Mouse (Mus musculus) E14TG2a.4 (cell line): ENCODE results near the gene Npb.
"Not testable (repeated sequence)": the region's sequence is repeated elsewhere in the genome, so short reads cannot be mapped to it uniquely, and the experiment has no call there.

ENCODE experiments used
- H3K27me3 ChIP-seq: 2 replicates; pipeline ENCODE4 v1.6.1; 2014; ENCODE audit warnings: low read length, control low read depth; ENCODE audit not compliant: insufficient read depth
- H3K36me3 ChIP-seq: 2 replicates; pipeline ENCODE4 v1.6.1; 2014; ENCODE audit warnings: low read length, control low read depth; ENCODE audit not compliant: insufficient read depth
- H3K4me1 ChIP-seq: replicated peaks from 2 replicates; pipeline ENCODE4 v1.6.1; 2014; ENCODE audit warnings: low read depth, low read length, control low read depth
- H3K4me3 ChIP-seq: replicated peaks from 2 replicates; pipeline ENCODE4 v1.5.1; 2014; ENCODE audit warnings: mild to moderate bottlenecking, low read length
- H3K9me3 ChIP-seq: 2 replicates; pipeline ENCODE4 v1.6.1; 2014; ENCODE audit warnings: low read length, control low read depth
- CTCF ChIP-seq: conservative IDR thresholded peaks from 2 replicates; pipeline ENCODE4 v1.5.1; 2014; ENCODE audit warnings: low read length
- NANOG ChIP-seq: IDR thresholded peaks from 2 replicates; pipeline ENCODE4 v1.6.1; 2014; ENCODE audit warnings: borderline replicate concordance, low read length, mixed read lengths
- POU5F1 ChIP-seq: IDR thresholded peaks from 2 replicates; pipeline ENCODE4 v1.6.1; 2014; ENCODE audit warnings: low read length, borderline replicate concordance

The Npb gene

DNA sequence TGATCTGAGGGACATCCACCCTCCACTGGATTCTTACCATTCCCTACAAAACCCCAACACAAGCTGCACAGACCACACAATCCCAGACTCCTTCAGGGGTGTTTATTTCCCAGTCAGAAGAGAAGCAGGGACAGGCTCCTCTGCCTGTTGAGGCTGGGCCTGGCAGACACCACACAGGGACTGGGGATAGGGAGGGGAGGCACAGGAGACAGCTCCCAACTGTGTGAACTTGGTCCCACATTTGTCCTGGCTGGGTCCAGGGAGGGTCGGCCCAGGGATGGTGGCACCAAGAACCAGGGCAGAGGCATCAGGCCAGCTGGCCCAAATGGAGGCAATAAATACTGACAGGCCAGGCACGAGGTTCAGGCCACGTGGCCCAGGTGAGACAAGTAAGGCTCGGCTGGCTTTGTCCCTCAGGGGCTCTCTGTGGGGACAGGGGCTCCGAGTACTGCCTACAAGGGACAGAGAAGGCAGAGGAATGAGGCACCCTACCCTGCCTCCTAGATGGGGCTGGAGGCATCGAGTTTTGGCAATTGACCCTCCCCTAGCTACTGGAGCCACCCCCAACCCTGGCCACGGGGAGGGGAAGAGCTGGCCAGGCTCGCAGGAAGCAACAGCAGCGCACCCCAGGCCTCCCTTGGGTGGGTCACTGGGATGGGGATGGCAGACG is 30.1 kb upstream of the Npb start:
- Histone ChIP-seq H3K4me3 (peak overlapping the region; percentile 26; the same call in 1 of the 2 replicates), H3K27me3 (no peaks in the 10 kb centered on the region), H3K4me1 (peaks cover 69% of the 10 kb centered on the region), H3K9me3 (no peaks in the 10 kb centered on the region), H3K36me3 (peaks cover 48% of the 10 kb centered on the region)
- TF ChIP-seq CTCF = no peak
- TF ChIP-seq NANOG = no peak
- no peak for TF ChIP-seq POU5F1

DNA sequence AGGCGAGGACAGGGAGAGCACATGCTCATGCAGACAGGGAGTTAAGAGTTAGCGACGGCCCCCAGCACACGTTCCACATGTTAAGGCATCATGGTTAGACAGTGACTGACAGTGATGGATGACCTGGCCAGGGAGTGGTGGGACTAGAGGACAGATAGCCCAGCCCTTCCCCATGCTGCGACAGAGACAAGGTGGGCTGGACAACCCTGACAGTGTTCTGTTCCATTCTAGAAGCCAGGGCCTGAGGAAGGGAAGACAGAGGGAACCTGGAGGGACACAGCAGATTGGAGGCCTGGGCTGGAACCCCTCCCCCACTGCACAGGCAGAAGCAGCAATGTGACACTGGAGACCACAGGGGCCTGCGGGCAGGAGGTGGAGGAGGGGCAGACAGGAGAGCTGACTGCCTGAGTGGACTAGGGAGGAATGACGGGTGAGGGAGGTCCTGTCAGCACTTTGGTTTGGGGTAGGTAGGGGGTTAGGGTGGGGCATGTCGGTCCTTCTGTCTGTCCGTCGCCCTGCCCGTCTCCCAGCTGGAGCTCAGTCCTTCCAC is 29.5 kb upstream of the Npb start:
- peak overlapping the region; percentile 96 for H3K4me3 ChIP-seq
- H3K4me1 ChIP-seq = peaks cover 69% of the 10 kb centered on the region
- TF ChIP-seq CTCF (no peak), NANOG (no peak), POU5F1 (no peak)
- H3K36me3 ChIP-seq = peaks cover 48% of the 10 kb centered on the region
- no peaks in the 10 kb centered on the region for H3K9me3 ChIP-seq
- H3K27me3 ChIP-seq = no peaks in the 10 kb centered on the region

DNA sequence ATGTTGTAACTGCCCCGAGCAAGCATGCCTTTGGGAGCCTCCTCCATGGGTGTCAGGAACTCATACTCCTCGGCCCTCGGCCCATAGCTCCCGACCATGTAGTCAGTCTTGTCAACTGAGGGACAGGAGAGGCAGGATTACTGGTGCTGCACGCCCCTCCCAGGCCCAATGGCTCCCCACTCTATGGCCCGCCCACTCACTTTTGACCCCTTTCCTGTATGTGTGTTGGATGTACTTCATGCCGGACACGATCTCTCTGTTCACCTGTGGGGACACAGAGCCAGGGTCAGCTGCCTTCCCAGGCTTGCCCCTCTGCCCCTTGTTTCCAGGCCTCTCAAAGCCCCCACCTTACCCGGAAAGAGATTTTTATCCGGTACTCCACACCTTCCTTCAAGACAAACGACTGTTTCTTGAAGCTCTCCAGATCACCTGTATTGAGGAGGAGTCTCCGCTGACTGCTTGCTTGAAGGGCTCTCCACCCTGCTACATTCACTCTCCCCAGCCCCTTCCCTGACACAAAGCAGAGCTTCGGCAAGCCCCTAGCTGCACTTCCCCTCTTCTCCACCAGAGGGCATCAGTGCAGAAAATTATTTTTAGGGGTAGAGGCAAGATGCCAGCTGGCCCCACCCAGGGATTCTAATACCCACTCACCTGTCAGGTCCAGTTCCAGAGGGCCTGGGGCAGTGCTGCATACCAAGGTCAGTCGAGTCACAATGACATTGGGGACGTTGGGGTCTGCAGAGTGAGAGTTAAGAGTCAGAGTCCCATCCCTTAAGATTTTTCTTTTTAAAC is 28.8 kb upstream of the Npb start:
- peak overlapping the region; percentile 96 for H3K4me3 ChIP-seq
- TF ChIP-seq CTCF = peak; percentile 100
- TF ChIP-seq NANOG = no peak

DNA sequence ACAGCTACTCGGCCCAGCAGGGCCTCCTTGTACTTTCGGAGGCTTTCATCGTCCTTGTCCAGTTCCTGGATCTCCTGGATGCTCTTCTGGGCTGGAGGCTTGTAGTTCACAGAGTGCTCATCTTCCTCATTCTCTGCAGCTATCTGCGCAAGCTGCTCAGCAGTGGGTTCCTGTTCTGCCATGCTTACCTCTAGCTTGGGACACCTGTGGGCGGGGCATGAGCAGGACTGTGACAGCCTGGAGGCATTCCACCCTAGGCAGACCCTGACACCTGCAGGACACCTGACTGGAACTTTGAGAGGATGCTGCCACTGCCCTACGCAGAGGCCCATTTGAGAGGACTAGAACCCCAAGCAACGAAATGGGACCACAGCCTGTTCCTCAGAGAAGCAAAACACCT is 28.1 kb upstream of the Npb start:
- no peak for TF ChIP-seq NANOG
- no peak for TF ChIP-seq POU5F1
- TF ChIP-seq CTCF = no peak
- Histone ChIP-seq H3K4me3 (peak overlapping the region; percentile 96), H3K27me3 (no peaks in the 10 kb centered on the region), H3K9me3 (no peaks in the 10 kb centered on the region), H3K4me1 (peaks cover 58% of the 10 kb centered on the region), H3K36me3 (peaks cover 51% of the 10 kb centered on the region)

More for the DNA sequence above, 28.8 kb upstream of the Npb start:
- Histone ChIP-seq H3K9me3 (no peaks in the 10 kb centered on the region), H3K27me3 (no peaks in the 10 kb centered on the region), H3K4me1 (peaks cover 64% of the 10 kb centered on the region), H3K36me3 (peaks cover 48% of the 10 kb centered on the region)

DNA sequence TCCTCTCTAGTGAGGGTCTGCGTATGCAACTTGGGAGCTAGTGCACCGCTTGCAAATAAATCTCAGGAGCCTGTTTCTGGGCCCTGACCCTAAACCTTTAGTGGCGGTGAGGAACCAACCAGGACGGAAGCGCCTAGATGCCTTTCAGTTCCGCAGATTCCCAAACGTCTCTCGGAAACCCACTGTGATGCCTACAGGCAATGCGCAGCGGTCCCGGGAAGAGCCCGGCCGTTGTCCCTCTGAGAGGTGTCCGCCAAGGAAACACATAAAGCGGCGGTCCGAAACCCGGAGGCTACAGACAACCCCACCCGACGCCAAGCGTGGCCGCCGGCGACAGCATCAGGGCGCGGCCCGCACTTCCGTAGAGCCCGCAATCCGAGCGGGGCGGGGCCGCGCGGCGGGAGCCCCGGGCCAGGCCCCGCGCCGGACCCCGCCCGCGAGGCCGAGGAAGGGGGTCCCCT is 27.4 kb upstream of the Npb start:
- Histone ChIP-seq H3K4me1 (peaks cover 56% of the 10 kb centered on the region), H3K36me3 (peaks cover 58% of the 10 kb centered on the region), H3K27me3 (no peaks in the 10 kb centered on the region), H3K9me3 (no peaks in the 10 kb centered on the region), H3K4me3 (peak overlapping the region; percentile 96)
- TF ChIP-seq POU5F1 = no peak

DNA sequence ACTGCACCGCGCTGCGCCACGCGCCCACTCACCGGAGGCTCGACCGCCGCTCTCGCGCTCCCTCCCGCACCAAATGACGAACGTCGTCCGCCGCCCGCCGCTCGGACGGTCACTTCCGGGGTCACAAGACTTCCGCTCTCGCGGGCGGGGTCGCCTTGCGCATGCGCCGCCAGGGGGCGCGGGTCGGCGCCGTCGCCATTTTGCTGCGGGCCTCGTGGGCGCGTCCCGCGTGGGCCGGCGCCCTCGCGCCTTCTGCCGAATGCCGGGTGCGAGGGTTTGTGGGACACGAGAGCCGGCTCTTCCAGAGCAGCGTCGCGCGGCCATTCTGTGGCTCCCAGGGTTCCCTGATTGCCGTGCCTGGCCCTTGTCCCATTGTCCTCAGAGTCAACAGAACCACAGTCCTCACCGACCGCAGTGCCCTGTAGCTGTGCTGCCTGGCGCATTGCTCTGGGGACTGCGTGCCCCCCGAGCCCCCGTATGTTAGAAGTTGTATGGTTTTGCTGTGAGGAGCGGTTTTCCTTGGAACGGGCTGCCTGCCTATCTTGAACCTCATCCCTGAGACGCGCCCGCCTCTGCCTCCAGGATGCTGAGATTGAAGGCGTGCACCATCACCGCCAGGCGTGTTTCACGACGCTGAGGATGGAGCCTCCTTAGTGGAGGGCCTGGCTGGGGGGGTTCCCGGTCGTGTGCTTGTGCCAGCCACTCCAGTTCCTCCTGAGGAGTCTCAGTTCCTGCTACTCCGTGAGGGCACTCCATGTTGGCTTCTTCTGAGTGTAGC is 26.6 kb upstream of the Npb start, which contains the start of gene Arhgdia:
Gene Arhgdia, minus strand, starts transcription at position 135 of the 778 bp plus-strand sequence.
- no peak for TF ChIP-seq NANOG
- TF ChIP-seq CTCF = no peak
- TF ChIP-seq POU5F1 = no peak
- peaks cover 58% of the 10 kb centered on the region for H3K36me3 ChIP-seq
- peak within 1 kb of the TSS; percentile 96 for H3K4me3 ChIP-seq
- H3K9me3 ChIP-seq = no peaks in the 10 kb centered on the region
- peaks cover 50% of the 10 kb centered on the region for H3K4me1 ChIP-seq
- no peaks in the 10 kb centered on the region for H3K27me3 ChIP-seq

DNA sequence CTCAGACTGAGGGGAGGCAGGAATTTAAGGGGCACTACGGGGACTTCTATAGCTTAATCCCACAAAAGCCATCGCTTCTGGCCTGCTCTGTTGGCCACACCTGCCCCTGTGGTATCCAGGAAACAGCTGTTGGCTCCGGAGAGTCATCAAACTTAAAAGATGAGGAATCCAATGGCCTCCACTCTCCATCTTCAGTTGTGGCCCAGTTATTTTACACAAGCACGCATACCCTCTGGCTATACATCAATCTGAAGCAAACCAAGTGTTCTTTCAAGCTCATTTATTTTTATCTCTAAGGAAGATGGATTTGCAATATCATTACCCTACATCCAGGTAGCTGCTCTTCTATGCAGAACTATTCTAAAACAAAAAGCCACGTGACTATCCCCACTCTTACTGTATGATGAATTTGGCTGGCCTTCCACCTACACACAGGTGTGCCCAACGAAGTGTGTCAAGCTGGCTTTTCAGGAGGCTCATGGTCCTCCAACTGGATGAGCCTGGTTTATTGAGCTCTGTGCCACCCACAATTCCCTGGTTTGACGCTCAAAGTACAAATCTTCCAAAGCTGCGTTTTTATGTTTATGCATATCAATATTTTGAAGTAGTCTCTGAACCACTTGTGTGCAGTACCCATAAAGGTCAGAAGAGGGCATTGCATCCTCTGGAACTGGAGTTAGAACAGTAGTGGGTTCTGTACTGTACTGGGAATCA is 25.9 kb upstream of the Npb start:
- Histone ChIP-seq H3K27me3 (no peaks in the 10 kb centered on the region), H3K36me3 (peaks cover 58% of the 10 kb centered on the region), H3K4me3 (peak overlapping the region; percentile 96), H3K4me1 (peaks cover 44% of the 10 kb centered on the region), H3K9me3 (no peaks in the 10 kb centered on the region)
- no peak for TF ChIP-seq NANOG
- peak; percentile 86 for TF ChIP-seq CTCF
- TF ChIP-seq POU5F1 = no peak

DNA sequence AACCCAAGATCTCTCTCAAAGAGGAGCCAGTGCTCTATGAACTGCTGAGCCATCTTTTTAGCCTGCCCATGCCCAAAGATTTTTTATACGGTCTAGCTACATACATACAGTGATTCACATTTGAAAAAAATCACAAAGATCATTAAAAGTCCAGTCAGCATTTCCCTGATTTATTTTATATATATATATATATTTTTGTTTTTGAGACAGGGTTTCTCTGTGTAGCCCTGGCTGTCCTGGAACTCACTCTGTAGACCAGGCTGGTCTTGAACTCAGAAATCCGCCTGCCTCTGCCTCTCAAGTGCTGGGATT is 25.3 kb upstream of the Npb start:
- not testable (repeated sequence) for H3K27me3 ChIP-seq, H3K9me3 ChIP-seq, H3K4me3 ChIP-seq
- Histone ChIP-seq H3K36me3 (peaks cover 58% of the 10 kb centered on the region), H3K4me1 (peaks cover 39% of the 10 kb centered on the region)
